Mouse (Mus musculus) embryo, embryonic 10.5 days (tissue): ENCODE measurements around the gene Pde10a.
A peak's percentile ranks its signal among the peaks of the same experiment; 100 is the strongest.

Source experiments
- DNase-seq: peaks from one replicate; pipeline ENCODE4 v3.0.0-alpha.2; 2015; ENCODE audit warnings: low spot score

The Pde10a gene

DNA sequence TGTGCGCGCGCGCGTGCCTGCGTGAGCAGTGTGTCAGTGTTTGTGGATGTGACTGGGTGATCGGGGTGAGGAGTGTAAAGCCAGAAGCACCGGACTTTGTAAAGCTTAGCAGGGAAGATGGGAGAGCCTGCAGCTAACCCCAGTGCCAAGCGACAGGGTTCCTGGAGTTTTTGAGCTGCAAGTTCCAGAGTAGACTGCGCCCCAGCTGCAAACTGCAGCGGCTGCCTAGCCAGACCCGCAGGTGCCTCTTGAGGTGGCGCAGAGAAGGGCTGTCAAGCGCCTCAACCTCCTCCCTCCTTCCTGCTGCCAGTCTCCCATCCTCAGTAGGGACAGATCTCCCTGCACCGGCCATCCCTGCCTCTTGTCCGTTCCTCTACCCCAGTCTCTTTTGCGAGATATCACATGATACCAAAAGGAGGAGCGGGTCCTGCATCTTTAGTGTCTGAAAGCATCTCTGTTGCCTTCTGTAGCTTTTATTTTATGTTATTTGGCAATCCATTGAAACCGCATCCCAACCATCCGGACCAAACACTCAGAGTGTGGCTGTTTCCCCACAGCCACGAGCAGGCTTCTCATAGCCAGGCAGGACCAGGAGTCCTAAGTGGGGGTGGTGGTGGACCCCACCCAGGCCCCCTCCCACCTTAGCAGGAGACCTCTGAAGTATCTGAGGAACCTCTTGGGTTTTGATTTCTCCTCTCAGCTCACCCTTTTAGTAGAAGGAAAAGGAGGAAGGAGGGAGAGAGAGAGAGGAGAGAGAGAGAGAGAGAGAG, 984 bp downstream of the Pde10a start:
- peak; percentile 38 for DNase-seq

DNA sequence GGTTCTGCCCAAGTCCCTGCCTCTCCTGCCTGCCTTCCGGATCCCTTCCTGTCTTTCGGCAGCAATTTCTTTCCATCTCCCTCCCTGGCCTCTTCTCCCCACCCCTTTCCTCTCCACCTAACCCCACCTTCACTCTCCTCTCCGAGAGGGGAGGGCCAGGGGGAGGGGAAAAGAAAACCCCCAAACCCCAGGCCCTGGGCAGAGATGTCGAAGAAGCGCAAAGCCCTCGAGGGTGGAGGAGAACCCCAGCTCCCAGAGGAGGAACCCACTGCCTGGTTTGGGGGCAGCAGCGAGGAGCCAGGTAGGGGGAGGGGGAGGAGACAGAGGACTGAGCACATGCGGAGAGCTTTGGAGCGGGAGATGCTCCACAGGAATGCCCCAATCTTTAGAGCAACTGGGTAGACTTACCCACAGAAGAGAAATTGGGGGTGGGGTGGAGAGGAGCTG, 1.7 kb downstream of the Pde10a start:
- DNase-seq: no peak

DNA sequence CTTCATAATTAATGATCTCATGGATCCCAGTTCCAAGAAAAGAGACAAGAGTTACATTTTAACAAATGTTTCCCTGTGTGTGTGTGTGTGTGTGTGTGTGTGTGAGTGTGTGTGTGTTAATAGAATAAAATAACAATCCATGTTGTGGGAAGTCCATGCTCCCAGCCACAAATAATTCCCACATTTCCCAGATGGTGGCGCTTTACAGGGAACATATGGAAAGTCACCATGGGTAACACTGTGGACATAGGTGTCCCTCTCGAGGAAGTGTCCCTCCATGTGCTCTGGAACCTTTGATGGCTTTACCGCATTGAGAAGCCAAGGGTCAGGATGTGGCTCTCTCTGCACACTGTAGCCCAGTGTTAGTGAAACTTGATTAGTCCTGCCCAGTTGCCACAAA, 3.5 kb downstream of the Pde10a start:
- no peak for DNase-seq

DNA sequence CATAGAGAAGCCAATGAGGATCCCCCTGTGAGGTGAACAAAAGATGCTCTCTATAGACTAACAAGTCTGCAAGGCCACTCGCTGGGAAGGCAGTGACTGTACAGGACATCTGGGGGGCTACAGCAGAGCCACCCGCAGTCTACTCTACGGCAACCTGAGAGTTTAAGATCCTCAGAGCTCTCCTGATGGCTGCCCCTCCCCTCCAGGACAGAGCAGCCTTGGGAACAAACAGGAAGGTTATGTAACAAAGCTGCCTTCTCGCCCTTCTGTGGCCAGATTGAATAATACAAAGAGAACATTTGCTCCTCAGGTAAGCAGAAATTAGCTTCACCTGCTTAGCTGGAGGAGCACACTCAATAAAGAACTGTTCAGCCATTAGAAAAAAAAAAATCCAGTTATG, 7.4 kb downstream of the Pde10a start:
- DNase-seq: no peak

DNA sequence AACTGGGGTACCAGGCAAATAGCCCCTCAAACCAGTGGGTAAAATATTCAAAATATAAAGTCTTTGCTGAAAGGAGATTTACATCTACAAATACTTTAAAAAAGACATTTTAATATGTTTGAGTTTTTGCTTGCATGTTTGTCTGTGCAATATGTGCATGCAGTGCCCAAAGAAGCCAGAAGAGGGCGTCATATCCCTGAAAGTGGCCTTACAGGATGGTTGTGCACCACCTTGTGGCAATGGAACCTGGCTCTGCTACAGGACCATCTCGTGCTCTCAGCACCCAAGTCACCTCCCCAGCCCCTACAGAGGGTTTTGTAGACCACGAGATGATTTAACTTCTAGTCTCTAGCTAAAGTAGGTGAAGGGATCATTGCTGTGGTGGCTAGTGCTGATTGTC, 8.7 kb downstream of the Pde10a start:
- DNase-seq: no peak

DNA sequence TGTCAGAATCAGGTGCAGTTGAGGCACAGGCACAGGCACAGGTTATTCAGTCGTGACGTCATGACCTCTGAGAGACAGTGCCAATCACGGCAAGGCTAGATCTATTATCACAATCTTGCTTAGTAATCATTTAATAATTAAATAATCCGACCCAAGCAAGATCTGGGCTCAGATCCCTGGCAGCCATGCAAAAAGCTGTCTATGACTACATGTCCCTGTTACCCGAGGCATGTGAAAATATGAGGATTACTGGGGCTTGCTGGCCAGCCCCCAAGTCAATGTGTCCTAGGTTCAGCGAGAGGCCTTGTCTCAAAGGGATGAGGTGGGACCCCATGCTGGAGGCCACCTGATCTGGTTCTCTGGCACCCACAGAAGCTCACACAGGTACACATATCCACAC, 11.3 kb downstream of the Pde10a start:
- DNase-seq: no peak

DNA sequence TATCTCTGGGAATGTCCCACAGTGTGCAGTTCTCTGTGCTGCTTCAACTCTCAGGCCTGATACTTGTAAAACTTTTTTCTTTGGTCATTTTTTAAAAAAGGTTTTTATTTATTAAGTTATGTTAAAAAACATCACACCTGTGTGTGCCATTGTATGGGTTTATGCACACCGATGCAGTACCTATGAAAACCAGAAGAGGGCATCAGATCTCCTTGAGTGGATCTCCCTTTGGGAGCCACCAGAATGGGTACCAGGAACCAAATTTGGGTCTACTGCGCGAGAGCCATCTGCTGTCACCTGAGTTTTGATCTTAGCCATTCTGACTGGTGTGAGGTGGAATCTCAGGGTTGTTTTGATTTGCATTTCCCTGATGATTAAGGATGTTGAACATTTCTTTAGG, 12.9 kb downstream of the Pde10a start:
- DNase-seq: peak; percentile 40

DNA sequence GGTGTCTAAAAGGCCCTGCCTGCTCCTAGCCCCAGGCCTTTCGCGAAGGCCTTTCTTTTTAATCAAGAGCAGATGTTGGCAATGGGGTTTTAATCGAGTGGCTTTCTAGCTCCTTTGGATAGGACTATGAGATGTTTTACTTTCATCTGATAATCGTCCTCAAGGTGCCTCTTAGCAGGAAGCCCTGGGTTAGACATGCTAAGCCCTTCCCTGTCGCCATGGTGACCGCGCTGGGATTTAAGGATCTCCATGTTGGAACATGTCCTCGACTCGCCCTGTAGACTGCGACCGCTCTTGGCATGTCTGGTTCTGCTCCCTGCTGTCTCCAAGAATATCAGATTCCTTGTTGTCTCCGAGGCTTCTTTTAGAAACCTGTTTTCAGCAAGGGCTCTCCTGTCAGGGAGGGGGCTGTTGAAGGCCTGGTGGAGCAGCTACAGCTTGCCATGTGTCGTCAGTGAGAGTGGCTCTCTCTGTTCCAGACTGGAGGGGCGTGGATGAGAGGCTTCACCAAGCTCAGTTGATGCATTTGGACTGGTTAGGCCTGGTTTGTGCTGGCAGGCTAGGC, 16.9 kb downstream of the Pde10a start:
- peak; percentile 69 for DNase-seq

DNA sequence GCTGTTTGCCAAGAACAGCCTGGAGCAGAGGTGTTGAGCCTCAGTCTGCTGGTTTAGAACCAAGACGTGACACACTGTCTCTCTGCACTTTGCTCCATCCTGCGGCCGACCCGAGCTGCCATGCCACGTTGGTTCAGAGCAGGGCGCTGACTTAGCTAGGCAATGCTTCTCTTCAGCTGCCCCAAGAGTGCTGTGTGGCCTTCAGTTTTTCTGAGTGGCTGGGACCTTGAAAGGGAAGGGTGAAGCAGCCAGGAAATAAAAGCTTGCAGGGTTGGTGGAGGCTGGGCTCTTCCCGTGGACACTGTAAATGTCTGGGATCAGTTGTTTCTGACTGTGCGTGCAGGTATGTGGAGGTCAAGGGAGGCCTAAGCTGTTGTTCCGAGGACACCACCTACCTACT, 21.2 kb downstream of the Pde10a start:
- no peak for DNase-seq

DNA sequence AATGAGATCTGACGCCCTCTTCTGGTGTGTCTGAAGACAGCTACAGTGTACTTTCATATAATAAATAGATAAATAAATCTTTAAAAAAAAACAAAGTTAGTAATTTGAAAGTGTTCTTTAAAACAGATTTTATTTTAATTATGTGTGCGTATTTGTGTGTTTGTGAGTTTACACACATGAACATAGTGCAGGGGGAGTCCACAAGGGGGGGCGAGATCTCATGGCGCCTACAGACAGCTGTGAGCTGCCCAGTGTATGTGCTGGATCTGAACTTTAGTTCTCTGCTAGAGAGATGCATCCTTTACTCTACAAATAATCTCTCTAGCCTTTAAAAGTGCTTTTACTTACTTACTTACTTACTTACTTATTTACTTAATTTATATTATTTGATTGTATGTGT, 23.6 kb downstream of the Pde10a start:
- no peak for DNase-seq

DNA sequence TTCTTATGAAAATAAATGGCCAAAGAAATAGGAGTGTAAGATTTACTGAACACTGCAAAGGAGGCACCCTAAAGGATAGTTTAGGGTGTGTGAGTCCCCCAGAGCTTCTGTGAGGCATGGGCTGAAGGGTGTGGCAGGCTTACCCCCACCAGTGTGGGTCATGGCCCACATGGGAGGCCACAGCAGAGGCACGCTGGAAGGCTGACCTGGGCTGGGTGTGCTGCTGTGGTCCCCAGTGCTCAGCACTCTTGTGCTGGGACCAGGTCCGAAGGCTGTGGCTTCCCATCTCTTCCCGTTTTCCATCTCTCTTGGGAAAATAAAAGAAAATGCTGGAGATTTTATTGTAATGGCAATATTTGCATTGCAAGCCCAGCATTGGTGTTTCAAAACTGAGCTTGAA, 26.5 kb downstream of the Pde10a start:
- no peak for DNase-seq

DNA sequence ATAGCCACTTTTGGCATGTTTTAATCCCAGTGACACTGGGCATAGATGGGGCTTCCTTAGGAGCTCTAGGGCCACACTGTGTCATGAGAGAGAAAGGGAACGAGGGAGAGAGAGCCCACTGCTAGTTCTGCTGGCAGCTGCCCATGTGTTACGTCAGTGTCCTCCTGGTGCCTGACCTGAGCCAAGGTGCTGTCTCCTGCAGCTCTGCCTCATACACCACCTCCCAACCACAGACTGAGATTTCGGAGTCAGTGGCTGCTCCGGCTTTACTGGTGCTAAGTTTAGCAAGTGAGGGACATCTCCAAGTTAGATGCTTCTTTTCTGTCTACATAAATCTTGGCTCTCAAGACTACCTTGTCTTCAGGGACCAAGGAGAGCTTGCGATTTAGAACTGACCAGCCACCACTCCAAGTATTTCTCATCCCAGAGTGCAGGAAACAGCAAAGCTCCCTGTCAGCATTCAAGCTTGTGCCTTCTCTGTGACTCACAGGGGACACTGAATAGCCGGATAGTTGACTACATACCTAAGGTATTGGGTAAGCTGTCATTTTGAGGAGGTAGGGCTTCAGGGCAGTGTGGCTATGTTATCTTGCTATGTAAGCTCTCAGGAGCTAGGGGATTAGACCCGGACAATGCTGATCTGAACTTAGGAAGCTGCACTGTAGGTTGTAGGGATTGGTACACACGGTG, 27.3 kb downstream of the Pde10a start:
- DNase-seq: no peak

DNA sequence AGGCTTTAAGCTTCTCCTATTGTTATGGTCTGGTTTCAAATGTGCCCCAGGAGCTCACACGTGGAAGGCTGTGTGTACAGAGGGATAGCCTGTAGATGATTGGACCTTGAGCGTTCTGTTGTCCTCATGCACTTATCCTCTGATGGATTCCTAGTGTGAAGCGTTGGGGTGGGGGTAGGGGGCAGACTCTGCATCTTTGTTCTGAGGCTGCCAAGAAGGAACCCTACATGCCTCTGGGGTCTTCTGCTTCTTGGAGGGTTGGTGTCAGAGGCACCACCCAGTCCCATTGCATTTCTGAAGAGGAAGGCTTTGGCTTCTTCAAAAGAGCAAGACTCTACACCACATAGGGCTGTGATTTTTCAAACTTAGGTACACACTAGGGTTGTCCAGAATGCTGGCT, 28.4 kb downstream of the Pde10a start:
- DNase-seq: no peak

DNA sequence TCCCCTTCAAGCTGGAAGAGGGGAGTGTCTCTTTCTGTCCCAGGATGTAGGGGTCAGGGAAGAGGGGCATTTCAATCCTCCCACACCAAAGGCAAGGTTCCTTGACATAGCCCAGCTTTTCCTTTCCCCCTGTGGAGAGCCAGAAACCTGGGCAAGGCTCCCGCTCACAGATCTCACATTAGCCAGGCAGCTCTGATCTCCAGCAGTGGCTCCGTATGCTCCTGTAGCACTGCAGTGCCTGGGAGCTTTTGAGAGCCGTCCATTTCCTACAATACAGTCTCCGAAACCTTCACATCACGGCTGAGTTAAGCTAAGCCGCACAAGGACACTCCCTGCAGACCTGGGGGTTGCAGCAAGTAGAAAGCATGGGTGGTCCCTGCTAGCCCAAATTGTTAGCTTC, 29.0 kb downstream of the Pde10a start:
- DNase-seq: no peak

DNA sequence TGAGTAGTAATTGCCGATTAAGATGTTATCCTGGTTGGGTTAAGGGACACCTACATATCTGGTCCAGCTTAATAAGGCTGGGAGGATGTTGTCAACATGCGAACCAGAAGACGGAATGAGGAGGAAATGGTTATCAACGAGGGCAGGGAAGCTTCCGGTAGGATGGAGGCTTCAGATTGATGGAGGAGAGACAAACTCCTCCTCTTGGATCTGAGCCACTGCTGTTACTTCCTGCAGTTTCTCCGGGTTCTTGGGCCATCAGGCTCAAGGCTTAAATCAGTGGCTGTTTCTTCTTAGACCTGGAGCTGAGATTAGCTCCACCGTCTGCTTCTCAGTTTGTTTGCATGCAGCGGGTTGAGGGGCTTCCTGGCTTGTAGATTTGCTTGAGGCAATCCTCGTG, 30.6 kb downstream of the Pde10a start:
- no peak for DNase-seq

DNA sequence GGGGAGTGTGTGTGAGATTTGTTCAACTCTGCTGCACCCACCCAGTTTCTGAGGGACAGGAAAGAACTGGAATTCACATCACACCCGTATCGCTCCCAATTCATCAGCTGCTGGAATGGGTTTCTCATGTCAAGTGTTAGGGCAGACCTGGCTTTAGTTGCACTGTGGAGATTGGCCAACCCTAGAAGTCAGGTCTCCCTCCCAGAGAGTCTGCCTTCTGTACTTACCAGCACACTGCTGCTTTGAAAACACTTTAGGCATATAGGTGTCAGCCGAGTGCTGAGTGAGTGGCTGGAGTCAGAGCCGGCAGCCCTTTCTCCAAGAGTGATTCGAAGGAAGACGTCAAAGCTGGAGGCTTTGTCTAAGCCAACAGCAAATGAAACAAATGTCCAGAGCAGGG, 31.1 kb downstream of the Pde10a start:
- DNase-seq: no peak

DNA sequence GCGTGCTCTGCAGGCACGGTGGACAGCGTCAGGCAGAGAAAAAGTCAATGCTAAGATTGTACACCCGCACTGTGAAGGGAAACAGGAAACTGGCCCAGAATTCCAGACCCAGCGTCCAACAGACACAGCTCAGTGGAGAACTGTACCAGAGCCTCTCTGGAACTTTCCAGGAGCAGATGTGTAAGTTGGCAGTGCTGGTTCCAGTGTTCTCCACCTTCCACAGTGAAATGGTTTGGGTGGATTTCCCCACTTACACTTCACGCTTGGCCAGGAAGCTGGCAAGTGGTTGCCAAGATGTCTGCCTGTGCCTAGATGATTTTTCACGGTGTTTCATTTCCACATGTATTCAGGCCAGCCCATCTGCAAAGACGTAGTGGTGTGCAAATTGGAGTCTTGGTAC, 32.8 kb downstream of the Pde10a start:
- no peak for DNase-seq

DNA sequence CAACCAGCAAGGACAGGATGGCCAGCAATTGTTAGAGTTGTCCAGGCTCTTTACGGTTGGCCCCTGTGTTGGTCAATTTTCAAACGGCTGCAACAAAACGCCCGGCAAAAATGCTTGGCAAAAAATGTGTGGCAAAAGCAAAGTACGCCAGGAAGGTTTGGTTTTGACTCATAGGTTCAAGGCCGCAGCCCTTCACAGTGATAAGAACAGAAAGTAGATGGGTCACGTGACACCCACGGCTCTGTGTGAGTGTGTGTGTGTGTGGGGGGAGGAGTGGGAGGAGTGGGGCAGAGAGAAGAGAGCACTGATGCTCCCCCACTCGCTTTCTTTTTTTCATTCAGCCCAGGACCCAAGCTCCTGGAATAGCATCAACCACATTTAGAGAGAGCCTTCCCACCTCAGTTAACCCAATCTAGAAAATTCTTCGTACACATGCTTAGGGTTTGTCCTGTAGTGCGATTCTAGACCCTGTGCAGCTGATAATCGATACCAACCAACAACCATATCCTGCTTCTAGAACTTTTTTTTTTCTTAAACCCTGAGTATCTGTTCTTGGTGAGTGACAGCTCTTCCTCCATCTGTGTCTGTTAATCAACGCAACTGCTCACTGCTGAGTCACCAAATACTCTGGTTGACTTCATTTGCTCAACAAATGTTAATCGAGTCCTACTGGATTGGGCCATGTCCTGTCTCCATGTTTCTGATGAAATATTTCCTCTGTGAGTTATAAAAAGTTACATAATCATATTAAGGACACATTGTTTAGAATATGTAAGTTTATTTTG, 37.1 kb downstream of the Pde10a start:
- no peak for DNase-seq

DNA sequence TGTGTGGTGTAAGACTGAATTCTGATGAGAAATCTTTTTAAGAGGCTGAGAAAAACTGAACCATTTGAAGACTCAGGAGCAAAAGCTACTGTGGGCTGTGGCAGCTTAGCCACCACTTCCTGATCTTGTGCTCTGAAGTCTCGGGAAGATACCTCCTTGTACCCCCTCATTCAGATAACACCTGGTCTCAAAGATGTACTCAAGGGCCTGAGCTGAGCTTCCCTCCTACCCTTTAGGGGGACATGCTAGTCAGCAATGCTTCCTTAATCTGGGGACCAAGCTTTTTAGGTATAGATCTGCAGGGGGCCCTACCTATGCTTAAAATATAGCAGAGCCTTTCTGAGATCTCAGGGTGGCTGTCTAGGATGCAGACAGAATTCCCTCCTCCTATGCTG, 37.7 kb downstream of the Pde10a start:
- no peak for DNase-seq

DNA sequence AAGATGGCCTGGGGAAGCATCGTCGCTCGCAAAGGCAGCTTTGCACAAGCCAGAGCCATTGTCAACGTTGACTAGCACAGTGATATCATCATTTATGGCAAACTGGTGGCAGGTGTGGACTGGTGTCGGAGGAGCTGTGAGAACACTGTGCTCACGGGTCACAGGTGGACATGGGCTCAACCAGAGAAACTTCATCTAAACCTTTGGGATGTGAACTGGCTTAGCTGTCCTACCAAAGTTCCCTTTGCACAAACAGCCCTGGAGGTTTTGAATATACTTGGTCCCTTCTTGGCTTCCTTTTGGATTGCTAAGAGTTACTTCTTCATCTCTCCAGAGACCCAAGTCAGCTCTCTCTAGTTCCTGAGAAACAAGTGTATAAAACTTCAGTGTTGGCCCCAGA, 41.7 kb downstream of the Pde10a start, which contains the start of gene Gm17087:
Gene Gm17087 (minus strand): TSS at position 101 of the 400 bp plus-strand sequence.
- no peak for DNase-seq

DNA sequence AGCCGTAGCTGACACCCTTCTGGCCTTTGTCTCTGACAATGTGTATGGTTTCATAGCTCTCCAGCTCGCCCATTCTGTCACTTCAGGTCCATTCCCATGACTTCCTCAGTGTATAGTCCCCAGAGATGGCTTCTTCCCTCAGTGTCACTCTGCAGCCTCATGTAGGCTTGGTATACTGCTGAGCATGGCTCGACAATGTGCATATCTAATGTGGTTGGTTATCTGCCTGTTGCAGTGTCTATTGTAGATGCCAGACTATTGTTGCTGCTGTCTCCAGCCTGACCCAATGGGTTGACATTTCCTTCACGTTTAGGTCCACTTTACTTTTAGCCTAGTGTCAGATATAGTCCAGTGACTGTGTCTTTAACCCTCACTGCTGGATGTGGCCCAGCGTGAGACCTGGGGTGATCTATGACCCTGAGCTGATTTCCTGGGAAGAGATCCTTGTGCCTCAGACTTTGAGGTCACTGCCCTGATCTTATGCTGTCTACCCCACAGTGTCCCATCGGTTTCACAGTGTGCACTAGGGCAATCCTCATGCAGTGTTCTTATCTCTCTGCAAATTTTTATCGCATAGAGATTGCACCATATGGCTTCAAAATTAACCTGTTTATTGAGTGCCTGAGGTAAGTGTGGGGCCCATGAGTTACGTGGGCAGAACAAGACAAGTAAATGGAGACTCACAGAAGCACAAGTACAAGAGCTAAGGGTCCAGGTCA, 48.5 kb downstream of the Pde10a start:
- no peak for DNase-seq

DNA sequence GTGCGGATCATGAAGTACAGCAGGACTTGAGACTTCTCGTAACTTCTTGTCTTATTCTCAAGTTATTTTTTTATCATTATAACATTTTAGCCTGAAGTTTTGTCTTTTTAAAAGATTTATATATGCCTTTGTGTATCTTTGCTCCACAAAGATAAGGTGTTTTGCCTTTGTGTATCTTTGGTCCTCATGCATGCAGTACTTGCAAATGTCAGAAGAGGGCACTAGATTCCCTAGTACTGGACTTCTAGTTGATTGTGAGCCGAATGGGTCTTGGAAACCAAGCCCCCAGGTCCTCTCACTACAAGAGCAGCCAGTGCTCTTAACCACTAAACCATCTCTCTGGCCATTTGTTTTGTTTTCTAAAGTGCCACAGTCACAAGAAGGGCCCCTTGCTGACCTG, 55.2 kb downstream of the Pde10a start:
- DNase-seq: peak; percentile 75
